Mouse (Mus musculus) left cerebral cortex, postnatal 4 days (tissue): ENCODE results near the gene Spock1. TPM values are rescaled to one million over a fixed set of nuclear protein-coding genes. Genes with fewer than 3 reads are reported as not detected.
"Not testable (repeated sequence)": the region's sequence is repeated elsewhere in the genome, so short reads cannot be mapped to it uniquely, and the experiment has no call there.

Experiments used
- DNase-seq: peaks from one replicate; pipeline ENCODE4 v3.0.0-alpha.2; 2022
- intact Hi-C: fragments of 180-260 bp; cut with DNase I; formaldehyde crosslinking; loops from one replicate; pipeline ENCODE4 v1.15.1; 2025
- total RNA-seq, 2 experiments: library from RNA; stranded (reverse); gene quantifications; 2 replicates each; pipeline ENCODE4 v1.2.3; 2021

Gene Spock1
- total RNA-seq, 2 experiments from 2014 or later, result 197 to 198 TPM

DNA sequence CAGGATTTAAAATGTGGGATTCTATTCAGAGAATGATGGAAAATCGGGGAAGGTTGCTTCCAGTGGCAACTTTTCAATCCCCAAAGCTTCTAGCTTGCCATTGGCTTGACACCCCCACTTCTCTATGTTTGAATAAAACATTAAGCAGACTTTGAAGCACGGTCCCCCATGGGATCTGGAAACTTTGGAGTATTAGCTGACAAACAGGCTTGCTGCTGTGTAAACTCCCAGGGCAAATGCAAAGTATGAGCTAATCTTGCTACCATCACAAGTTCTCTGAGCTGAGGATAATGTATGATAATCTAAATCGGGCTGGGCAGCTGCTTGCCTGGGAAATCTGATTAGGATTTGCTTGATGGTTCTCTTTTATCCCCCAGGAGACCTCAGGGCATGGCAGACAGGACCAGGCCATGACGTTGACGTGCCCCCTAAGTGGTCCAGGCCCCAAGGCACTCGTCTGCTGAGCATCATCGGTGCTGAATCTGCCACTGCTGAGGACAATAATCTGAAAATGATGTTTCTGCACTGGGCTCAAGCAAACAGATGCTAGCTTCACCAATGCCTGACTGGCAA, 284.1 kb downstream of the Spock1 start:
- DNase-seq, result no peak
- intact Hi-C loops, result no loop called here

DNA sequence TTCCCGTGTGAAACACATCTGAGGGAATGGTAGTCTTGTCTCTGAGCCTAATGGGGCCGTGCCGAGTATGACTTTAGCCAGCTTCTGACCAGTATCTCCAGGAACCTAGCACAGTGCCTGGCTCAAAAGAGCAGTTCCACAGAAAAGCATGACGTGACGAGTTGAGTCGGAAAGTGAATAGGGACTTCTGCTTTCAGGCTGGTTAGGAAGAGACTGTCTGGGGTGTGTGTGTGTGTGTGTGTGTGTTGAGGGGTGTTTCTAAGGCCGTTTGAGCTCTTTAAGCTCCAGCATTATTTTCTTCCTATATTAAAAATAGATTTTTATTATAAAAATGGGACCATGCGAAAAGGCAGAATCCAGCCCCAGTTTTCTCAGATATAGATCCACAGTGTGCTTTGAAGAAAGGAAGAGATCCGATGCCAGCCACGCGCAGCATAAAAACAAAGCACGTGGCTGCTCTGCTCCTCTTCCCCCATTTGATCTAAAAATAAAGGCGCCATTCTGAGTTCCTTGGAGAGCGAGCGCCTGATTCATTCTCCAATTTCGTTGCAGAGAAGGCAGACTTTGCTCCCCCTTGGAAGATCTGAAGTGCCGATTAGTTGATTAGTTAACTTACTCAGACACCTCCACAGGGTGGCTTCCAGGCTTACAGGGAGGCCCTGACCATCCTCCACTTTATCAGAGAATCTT, 288.9 kb downstream of the Spock1 start:
- intact Hi-C loops, result no loop called here
- no peak for DNase-seq

DNA sequence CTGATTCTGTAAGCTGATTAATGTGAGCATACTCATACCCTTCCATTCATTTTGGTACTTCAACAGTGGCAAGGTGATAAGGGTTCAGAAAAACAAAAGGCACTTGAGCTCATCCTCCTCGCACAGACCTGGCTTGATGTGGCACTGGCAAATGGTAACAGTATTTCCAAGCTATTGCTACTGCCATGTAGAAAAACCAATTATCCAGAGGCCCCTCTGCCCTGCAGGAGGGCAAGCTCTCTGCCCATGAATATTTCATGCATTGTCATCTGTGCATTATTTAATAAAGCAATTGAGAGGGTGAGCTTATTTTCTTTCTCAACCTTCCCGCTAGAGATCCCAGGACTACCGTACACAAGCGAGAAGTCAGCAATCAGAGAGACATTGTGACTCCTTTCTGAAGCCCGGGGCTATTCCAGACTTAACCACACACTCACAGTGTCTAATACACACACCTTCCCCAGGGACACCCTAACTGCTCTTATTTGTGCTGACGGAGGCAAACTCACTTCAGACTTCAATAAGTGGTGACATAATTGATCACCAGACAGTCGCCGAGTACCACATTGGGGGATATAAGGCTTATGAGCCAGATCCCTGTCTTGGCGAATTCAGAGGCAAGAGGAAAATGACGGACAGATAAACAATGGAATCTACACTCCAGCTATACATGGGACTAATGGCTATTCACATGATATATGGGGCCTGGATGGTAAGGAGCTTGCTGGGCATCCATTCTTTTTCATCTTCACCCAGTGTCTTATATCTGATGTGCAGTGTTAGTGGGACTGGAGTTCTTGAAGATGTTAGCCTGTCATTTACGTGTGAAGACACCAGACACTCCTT, 296.6 kb downstream of the Spock1 start:
- no peak for DNase-seq

DNA sequence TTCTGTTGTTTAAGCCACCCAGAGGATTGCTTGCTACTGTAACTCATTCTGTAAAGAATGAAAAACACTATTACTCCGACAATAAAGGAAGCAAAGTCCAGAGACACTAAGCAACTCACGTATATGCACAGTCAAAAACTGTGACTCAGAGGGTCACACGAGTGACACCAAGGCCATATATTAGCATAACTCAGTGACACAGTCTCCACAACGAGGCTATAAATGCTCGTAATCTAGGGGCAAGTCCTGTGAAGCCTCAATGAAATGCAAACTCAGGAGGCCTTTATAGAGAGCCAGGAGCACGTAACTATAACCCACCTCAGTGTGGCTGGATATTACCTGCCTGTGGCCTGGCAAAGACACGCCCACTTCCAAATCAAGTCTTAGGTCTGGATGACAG, 298.2 kb downstream of the Spock1 start:
- intact Hi-C loops, result no loop called here
- DNase-seq, result no peak

More for the DNA sequence above, 296.6 kb downstream of the Spock1 start:
- intact Hi-C loops, result no loop called here

DNA sequence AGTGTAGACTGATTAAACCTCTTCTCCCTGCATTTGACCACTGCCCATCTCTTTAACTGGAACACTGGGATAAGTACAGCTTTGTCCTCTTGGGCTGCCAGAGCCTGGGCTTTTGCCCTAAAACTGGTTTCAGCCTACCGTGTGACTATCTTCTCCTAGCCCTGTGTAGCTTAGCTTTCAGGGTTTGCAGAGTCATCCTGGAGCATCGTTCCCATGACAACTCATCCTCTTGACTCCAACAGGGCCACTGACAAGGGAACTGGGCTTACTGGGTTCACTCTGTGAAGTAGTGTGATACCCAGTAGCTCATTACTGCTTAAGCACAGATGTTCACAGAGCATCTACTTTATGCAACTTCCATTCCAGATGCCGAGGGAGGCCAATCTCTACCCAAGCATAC, 303.7 kb downstream of the Spock1 start:
- intact Hi-C loops, result no loop called here
- no peak for DNase-seq

DNA sequence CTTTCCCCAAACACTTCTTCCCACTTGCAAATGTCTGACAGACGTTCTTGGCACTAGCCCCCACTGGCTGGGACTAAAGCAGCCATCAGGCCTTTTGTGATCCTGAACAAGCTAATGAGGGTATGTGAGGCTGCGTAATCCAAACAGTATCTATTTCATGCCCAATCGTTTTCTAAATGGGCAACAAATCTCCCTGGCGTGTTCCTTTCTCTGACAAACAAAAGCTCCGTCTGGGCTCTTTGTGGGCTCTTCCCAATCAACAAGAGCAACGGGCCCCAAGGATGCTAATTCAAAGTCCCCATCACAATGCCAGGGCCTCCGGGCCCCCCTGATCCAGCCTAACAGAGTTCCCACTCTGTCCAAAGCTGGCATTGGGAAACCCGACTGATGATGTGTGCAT, 304.9 kb downstream of the Spock1 start:
- intact Hi-C loops, result no loop called here
- DNase-seq, result peak; percentile 36

DNA sequence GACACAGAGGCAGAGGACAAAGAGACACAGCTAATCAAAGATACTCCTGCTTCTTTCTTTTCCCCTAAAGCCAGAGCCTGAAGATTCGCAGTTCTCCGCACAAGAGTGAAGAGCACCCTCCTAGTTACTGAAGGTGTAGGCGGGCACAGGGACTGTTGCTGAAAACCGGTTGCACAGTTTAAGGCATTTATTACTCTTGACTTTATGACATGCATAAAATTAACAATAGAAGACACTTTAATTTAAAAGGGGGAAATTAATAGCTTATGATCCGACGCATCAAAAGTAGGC, 312.4 kb downstream of the Spock1 start:
- intact Hi-C loops, result no loop called here
- DNase-seq, result no peak

DNA sequence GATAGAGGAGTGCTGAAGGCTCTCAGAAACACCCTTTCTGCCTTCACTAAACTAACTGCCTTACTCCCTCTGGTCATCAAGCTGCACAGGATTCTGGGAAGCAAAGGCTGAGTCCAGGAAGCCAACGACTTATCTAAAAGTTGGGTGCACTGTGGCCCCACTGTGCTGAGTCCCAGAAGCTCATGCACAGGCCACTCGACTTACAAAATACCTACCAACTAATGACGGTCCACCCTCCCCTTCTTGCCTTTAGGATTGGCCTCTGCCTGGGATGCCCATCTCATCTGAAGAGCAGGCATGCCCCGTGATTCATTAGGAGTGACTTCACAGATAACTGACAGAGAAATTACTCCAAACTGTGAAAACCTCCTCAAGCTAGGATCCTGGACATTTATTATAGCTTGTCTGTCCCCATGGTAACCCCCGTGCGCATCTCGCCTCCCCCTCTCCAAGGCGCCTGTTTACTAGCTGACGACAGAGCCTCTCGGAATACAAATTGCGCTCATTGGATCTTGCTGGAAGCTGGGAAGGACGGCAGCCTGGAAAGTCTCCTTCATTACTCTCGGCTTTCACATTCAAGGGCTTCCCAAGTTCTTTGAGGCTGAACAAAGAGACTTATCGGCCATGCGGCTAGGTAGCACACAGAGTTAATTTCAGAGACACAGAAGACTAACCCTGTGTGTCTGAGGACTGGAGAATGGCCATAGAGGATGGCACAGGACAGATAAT, 312.9 kb downstream of the Spock1 start:
- intact Hi-C loops, result no loop called here
- DNase-seq, result peak; percentile 27

DNA sequence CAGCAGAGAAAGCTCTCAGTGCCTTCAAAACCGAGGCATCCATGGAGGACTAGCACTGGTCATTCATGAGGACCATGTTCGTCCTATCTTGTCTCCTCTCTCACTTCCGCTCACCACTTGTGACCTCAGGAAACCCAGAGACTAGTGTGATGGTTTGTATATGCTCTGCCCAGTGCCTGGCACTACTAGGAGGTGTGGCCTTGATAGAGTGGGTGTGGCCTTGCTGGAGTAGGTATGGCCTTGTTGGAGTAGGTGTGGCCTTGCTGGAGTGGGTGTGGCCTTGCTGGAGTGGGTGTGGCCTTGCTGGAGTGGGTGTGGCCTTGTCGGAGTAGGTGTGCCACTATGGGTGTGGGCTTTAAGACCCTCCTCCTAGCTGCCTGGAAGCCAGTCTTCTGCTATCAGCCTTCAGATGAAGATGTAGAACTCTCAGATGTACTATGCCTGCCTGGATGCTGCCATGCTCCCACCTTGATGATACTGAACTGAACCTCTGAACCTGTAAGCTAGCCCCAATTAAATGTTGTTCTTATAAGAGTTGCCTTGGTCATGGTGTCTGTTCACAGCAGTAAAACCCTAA, 318.7 kb downstream of the Spock1 start:
- intact Hi-C loops, DNase-seq: not testable (repeated sequence)

DNA sequence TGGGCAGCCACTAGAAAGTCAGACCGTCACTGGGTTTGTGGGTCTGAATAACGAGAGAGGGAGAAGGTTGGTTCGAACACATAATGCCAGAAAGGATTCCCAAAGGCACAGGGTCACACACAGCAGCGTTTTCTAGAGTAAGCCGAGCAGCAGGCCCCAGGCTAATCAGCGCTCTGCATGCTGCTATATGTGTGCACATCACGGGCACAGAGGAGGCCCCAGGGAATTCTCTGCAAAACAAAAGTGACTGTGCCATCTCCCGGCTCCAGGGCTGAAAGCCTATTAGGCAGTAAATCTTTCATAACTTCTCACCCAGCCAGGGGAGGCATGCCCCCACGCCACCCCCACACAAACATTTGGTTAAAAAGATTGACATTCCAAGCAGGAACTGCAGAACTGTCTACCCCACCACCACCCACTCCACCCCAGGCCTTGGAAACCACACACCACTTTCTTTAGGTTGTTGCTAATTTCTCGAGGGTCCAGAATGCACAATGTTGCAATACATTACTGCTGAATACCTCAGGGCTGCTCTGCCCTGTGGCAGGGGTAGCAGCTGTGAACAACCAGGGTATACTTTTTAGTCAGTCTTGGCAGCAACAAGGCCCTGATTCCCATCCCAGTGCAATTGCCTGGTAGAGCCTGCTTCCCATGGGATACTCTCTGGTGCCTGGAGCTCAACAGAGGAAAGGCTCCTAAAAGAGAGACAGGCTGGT, 319.4 kb downstream of the Spock1 start:
- DNase-seq, result no peak
- intact Hi-C loops, result no loop called here

DNA sequence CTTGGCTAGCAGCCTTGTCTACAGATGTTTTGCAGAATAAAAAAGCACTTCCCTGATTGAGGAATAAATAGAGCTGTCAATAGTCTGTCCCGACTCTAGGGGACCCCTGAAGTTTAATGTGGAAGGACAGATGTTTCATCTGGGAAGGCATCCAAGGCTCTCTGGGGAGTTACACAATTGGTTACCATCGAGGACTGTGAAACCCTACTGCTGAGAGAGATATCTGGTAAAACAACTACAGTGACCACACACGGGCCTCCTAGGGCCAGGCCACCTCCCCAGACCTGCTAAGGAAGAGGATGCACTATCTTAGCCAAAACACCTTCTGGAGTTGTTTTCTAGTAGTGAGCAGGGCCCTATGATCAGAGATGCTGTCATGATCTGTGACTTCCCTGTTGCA, 323.0 kb downstream of the Spock1 start:
- DNase-seq, result no peak
- intact Hi-C loops, result no loop called here

DNA sequence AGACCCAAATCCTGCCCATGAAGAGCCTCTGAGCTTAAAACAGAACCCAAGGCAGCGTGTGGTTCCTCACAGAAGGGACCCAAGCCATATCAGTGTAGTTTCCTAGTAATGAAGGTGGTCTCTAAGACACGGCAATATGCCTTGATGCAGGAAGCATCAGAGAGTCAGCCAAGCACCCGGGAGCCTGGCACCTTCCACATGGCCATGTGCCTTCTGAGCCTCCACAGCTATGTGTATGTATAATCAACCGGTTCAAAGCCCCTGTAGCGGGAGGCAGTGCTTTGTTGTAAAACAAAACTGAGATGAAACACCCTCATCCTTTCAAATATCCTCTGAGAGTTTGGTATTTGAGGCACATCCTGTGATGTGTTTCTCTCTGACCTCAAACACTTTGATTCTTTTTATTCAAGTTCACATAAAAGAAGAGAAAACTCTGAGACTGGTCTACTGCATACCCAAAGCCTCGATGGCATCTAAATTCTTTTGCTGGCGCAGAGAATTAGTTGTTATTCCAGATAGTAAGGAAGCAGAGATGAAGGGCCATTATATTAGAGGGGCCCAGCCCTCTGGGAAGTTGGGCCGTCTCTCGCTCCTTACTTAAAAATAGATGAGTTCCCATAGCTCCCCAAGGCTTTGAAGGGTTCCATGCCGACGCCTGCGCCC, 325.7 kb downstream of the Spock1 start:
- intact Hi-C loops, result no loop called here
- DNase-seq, result no peak

DNA sequence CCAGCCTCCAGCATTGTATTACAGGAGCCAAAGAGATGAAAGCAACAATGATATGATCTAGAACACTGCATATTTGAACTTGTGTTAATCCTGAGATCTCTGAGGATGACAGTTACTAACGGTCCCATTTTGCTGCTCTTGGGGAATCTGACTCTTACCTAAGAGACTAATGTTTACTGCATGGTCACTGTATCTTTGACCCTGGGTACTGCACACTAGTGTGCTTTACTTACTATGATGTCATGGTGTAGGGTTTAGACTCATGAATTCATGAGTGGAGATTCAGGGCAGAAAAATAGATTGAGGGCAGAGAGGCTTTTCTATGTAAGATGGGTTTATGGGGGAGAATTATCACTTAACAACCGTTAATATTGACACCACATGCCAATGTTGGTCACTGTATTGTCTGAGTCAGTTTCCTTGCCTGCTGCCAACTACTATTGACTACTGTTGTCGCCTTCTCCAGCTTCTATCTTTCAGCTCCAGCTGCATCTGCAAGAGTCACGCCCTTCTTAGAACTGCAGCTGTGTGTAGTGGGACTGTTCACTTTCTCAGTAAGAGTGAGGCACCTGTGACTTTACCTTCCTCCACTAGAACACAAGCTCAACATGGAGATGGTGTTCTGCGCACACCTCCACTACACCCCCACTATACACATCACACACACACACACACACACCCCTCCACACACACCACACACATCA, 330.4 kb downstream of the Spock1 start:
- DNase-seq, result no peak
- intact Hi-C loops, result no loop called here

DNA sequence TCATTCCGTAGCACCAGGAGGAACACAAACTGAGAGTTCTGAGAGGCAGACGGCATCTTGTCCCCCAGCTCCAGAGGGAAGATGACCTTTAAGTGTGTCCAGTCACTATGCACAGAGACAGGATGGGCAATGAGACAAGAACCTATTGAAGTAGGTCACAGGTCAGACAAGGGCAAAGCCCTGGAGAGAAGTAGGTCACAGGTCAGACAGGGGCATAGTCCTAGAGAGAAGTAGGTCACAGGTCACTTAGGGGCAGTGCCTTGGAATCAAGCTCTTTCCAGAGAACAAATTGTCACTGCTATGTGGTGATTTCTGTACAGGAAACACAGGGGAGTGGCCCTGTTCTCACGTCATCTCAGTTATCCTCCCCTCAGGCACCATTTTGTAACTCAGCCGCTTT, 334.6 kb downstream of the Spock1 start:
- intact Hi-C loops, result no loop called here
- DNase-seq, result no peak

DNA sequence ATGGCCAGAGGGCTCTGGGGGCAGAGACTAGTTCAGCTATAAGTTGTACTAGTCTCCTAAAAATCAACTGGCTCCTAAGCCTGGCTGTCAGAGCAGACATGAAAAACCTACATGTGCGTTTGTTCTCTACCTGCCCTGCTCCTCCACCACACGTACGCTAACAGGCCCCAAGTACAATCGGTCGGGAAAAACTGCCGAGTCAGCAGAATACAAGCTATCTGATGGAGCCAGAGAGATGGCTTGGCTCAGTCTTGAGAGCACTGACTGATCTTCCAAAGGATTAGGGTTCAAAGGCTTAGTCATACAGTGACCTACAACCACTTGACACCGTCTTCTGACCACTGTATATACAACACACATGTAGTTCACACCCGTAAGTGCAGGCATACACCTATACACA, 339.7 kb downstream of the Spock1 start:
- DNase-seq, result no peak
- intact Hi-C loops, result no loop called here

DNA sequence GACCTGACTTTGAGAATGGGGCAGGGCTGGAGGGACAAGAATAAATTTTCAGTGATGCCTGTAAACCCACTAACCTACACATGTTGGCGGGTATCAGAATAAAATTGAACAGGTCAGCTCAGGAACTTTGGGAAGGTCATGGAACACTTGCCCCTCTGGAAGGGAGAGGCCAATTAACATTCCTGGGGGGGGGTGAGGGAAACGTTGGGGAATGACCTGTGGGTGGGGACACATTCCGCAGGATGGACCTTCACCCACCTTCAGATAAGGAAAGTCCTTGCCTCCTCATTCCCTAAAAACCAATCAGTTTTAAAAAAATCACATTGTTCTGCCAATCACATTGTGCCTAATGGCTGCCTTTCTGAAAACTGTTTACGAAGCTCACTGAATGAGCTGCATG, 352.9 kb downstream of the Spock1 start:
- intact Hi-C loops, result no loop called here
- no peak for DNase-seq

DNA sequence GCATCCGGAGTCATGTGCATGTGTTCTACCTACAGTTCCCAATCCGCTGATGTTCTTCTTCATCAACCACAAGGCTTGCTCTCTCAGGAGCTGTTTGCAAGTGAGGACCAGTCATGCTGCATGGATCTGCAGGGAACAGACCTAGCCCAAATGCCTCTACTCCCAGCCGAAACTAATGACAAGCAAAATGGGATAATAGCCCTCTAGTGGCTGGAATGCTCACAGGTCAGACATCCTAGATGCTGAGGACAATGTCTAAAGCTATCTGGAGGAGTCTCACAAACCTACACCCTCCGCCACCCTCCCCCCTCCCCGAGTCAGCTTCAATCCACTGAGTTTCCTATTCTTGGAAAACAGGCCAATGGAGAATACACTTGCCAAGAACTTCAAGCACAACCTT, 358.4 kb downstream of the Spock1 start:
- intact Hi-C loops, result no loop called here
- no peak for DNase-seq

DNA sequence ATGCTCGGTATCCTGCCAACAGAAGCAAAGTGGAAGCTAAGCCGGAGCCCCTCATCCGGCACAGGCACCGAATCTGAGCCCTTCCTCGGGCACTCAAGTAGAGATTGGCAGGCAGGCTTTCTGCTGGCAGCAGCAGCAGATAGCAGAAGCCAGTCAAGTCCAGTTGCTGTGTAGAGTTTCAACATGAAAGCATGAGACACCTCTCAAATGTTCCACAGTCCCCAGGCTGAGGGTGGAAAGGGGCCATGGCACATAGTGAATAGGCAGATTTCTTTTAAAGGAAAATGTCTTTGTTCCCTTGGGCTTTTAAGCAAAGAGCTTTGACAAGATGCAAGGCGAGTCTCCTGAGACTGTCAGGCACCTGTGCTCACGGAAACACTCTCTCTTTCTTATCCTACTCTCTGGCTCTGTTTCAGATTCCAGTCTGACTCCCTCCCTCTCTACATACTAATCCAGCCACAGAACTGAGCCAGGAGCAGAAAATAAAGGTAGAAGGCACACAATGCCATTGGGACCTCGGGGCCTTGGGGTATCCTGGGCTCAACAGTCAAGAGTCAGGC, 371.1 kb downstream of the Spock1 start:
- intact Hi-C loops, result no loop called here
- no peak for DNase-seq

DNA sequence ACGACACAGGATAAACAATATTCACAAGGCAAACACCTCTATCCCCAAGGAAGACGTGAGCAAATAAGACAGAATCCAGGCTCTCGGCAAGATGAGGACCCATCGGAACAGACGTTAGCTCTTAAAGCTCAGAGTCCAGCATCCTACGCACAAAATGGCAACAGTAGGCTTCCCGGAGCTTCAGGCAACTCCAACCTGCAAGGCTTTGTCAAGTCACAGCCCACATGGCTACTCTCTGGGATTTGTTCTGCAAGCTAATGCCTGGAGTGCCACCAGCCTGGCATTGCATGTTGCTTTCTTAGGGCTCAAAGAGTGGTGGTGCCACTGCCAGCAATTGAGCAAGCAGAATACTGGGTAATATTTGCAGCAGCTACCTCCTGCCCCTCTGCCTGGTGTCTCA, 373.8 kb downstream of the Spock1 start:
- intact Hi-C loops, result no loop called here
- DNase-seq, result no peak
